Mouse (Mus musculus) skeletal muscle tissue, adult 2 months (tissue): ENCODE results near the gene Tent5c.
"Not testable (repeated sequence)": the region's sequence is repeated elsewhere in the genome, so short reads cannot be mapped to it uniquely, and the experiment has no call there.

Source experiments
- DNase-seq: peaks from one replicate; pipeline ENCODE4 v3.0.0-alpha.2; 2012; ENCODE audit warnings: low read depth, low spot score

The Tent5c gene

DNA sequence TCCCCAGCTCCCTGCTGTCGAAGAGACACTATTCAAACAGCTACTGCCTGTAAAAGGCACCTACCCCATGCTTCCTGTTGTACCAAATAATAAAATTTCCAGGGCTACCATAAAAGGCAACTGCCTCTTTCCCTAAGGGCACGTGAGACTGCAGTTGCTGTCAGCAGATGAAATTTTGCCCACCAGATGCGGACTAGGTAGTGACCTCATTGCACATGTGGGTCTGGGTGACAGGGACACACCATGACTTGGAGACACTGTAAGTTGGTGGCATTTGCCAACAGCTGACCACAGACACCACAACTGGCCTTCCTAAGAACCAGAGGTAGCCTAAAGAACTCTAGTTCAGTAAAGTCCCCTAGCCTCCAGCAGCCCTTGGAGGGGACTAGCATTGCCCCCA lies 50.0 kb downstream of the Tent5c start:
- DNase-seq: no peak

DNA sequence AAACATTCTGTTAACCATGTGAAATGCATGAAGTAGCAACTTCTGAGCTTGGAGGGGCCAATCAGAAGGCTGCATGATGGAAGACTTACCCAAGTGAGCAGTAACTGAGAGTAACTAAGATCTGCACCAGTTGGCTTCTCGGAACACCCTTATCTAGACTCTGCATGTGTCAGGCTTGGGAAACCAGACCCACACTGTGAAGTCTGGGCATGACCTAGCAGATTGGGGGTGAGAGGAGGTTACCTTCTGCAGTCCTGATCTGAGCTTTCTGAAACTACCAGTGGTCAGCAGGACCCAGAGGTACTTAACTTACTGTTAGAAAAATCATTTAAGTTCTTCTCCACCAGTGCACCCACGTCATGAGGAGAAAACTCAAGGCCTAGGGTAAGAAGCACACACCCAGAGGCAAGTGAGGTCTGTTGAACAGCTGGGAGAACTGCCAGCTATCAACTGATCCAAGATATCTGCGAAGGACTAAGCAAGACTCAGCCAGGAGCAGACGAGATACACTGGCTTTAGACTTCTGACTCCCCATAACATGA lies 50.6 kb downstream of the Tent5c start:
- DNase-seq: peak; percentile 23

DNA sequence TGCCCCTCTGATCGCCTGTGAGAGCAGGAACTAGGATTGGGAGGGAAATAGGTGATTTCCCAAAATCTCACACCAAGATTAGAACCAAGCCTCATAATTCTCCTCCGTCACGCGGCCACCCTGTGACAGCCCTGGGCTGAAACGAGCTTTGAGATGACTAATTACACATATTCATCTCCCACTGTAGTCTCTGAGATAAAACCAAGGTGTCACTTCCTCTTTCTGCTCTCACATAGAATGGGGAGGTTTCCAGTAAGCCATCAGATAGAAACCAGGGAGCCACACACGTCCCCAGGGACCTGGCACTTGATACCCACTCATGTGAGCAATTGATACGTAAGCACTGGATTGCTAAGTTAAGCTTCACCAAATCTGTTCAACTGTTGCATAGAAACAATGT lies 52.4 kb downstream of the Tent5c start:
- no peak for DNase-seq

DNA sequence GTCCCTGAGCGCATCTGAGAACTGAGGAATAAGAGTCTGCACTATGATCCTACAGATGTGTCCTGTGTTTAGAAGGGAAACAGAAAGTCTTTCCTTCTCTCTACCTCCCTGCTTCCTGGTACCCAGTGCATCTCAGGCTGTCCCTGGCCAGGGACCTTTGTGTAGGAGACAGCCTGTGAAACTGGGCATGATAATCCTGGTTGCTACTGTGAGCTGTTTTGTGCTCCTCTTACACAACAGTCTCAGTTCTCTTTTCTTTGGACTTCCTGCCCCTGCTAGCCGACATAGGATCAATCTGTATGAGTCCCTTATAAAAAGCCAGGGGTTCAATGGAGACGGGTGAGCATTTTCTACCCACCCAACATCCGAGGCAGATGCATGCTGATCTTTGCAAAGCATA lies 57.4 kb downstream of the Tent5c start:
- DNase-seq: no peak

DNA sequence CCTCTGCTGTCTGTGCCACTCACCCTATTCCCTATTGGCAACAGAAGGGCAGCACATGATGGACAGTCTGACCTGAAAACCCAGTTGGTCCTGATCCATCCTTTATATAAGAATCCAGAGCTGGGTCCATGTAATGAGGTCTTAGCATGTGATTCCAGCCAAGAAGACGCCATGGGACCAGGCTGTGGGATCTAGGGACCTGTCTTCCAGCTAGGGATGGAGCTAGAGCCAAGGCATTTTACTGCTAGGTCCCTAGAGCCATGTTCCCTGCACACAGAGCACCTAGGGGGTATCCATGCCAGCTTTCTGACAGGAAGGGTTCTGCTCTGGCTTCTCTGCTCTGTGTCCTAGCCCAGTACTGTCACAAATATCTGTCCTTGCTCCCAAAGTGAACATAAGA lies 58.4 kb downstream of the Tent5c start:
- no peak for DNase-seq

DNA sequence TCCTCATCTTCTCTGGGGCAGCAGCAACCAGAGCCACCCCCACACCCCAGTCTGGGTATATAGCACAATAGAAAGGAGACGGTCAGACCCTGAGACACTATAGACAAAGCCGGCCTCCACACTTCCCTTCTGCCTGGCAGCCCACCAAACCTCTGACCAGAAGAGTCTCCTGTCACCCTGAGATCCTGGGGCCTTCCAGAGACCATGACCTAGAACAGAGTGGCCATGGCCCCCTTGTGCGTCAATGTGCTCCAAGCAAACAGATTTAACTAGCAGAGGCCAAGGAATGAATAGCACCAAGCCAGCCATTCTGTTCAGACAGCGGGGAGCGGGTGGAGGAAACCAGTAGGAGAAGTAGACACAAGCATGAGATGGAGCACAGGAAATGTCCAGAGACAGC lies 59.0 kb downstream of the Tent5c start:
- no peak for DNase-seq

DNA sequence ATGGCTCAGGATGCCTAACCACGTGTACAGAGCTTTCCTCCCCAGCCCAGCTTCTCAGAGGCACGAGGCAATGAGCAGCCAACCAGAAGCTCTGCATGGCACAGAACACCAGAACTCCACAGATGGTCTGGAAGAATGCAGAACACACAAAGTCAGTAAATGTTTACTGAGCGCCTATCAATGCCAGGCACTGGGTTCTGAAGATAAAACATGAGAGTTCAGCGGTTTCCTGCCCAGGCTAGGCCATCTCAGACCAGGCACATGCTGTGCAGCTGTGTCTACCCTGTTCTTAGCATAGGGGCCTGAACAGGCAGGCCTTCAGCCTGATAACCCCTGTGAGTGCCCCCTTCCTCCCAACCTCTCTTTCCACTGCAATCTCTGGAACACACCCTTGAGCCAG lies 59.5 kb downstream of the Tent5c start:
- no peak for DNase-seq

DNA sequence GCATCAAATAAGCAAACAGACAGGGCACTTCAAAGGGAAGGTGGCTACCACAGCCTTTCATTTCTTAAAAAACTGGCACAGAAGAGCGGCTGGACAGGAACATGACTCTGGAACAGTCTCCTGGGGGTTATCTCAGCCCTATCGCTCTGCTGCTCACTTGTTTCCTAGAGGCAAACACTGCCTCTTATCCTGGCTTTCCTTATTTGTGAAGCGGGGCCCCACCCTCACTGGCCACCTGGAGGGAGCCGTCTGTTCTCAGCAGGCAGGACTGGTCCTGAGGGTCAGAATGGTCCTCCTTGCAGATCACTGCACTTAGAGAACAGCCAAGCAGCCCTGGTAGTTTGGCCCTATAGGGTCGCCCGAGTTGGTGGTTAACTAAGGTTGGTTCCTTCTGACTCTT lies 61.6 kb downstream of the Tent5c start:
- no peak for DNase-seq

DNA sequence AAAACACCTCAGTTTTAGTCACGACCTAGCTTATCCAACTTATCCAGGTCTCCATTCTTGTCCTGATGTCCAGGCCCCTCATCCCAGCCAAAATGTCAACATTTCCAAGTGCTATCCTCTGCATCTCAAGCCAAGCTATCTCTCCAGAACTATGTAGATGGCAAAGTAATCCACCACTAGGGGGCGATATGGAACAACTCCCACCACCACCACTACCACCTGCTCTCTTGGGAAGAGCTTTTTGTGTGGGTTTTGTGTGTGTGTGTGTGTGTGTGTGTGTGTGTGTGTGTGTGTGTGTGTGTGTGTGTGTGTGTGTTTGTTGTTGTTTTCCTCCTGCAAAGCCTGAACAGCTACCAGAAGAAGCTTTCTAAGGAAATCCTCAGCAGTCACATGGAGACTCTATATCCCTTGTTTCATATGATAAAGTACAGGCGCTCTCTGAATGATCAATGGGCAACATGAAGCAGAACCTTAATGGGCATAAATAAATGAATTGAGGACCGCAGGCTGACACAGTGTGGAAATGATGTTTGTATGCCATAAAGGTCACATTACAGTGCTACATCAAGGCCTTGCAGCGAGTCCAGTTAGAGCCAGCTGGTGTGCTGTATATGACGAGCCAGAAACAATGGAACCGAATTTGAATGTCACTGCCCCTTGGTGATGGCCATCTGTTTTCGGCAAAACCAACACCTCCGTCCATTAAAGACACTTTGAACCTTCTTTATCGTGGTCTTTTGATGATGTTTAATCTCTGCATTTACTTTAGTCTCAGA lies 66.5 kb downstream of the Tent5c start:
- peak; percentile 53 for DNase-seq

DNA sequence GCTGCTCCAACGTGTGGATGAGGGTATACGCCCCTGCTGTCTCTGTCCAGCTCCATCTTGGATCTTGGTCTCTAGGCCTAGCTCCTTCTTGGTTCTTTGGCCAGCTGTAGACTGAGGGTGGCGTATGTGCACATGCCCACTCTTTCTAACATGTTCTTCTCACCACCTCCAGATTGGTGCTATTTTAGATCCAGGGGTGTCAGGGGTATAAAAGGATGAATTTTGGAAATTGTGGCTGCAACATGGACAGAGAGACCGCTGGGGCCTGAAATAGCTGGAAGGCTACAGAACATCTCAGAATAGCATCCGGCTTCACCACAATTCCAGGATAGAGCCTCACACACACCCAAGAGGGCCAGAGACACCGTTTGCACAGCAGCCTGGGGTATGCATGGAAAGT lies 67.8 kb downstream of the Tent5c start:
- no peak for DNase-seq

DNA sequence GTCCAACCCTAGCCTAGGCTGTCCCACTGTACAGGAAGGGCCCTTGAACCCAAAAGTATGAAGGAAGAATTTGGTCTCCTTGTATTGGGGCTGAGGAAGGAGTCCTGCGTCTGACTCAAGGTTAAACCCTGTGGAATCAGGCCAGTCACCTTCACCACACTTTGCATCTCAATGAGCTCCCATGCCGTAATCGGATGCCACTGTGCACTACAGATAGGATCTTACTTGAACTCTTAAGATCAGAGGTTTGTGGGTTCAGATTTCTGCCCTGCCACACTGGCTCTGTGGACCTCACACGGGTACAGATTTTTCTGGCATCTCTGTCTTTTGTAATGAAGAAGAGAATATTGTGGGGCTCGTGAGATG lies 68.5 kb downstream of the Tent5c start:
- DNase-seq: no peak

DNA sequence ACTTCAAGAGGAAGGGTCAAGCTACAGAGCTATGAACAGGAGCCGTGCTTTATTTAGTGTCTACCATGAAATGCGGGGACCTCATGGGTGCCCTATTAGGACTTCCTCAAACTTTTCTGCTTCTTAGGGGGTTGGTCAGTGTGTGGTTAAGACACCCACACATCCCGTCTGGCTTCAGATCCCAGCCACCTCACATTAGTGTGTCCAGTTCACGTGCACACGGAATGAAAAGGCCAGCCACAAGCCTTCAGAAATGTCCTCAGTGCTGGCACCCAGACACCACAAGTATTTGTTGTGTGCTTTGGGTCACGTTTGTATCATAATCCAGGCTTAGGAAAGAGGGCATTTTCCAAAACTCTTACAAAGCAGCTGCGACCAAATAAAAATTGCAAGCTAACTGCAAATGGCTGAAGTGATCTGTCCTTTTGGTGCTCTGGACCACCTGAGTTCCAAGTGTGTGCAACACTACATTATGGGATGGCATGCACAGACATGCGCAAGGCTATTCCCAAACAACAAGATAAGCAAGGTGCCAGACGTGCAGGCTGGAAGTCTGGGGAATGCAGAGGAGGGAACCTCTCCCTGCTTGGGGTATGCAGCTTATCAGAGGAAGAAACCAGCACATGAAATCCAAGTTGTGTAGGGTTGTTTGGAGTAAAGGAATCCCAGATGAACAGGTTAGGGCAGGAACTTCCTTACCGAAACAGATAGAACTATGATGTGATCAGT lies 69.0 kb downstream of the Tent5c start:
- DNase-seq: no peak

DNA sequence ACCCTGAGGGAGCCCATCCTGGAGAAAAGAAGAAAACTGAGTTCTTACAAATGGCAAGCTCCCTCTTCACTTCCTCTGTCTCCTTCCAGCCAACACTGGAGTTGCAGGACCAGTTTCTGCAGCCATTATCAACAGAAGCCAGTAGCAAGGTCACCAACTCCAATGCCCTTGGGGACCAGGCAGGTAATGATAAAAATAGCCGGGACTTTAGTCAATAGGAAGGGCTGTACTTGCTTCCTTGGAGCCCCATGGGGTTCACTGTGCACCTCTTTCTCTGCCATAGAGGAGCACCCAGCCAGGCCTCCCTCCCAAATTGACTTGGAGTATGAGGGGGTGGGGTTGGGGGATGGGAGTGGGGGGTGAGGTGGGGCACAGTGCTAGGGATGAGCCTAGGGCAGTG lies 70.7 kb downstream of the Tent5c start:
- no peak for DNase-seq

DNA sequence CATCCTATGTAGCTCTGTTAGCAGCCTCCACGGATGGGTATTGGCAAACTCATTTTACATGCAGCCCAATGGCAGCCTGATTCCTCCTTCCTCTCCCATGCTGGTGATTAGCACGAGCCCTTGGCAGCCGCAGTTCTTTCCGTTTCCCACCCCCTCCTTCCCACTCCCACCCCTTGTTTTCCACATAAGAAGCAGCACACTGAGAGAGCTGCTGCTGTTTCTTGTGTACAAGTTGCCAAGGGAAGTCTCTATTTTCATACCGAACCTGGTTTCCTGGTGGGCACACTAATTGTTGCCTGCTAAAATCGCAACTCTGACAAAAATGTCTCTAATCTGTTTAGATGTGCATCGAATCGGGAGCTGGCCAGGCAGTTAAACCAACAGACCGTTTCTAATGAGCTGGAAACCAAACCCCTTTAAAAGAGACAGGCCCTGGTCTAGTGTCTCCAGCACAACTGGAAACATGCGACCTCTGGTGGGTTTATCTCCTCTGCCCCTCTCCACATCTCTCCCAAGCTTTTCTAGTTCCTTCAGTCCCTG lies 71.3 kb downstream of the Tent5c start:
- no peak for DNase-seq

DNA sequence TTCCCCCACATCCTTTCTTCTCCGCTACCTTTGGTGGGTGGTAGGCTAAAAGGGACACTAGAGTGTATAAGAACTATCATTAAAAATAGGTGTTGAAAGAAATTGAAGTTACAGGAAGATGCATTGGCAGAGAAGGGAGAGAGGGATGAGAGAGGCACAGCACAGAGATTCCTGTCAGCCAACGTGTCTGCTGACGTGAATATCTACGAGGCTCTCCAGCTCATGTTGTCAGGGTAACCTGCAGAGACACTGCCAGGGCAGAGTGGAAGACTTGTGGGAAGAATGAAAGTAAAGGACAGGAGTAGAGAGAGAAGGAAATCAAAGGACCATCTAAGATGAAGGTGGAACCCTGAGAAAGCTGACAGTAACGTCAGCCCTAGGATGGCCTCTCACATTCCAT lies 73.5 kb downstream of the Tent5c start:
- no peak for DNase-seq

DNA sequence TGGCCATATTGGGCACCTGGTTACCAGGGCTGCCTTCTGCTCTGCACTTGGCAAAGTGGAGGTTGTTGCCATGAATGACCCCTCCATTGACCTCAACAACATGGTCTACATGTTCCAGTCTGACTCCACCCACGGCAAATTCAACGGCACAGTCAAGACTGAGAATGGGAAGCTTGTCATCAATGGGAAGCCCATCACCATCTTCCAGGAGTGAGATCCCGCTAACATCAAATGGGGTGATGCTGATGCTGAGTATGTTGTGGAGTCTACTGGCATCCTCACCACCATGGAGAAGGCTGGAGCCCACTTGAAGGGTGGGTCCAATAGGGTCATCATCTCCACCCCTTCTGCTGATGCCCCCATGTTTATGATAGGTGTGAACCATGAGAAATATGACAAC lies 75.5 kb downstream of the Tent5c start:
- DNase-seq: not testable (repeated sequence)

DNA sequence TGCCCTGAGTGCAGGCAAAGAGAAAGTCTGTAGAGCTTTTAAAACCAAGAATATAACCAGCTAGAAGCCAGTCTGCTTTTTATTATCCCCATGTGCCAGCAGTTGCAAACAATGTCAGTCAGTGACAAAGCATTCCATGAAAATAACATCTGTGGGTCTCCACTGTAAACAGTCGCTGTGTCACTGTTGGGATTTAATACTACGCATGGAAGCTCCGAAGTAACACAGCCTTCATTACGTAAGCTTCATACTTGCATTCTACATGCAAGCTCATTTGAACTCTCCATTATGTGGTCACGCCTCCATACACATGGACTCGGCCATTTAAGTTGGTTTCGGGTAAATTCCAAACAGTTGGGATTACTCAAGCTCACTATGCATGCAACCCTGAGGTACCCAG lies 77.2 kb downstream of the Tent5c start:
- no peak for DNase-seq

DNA sequence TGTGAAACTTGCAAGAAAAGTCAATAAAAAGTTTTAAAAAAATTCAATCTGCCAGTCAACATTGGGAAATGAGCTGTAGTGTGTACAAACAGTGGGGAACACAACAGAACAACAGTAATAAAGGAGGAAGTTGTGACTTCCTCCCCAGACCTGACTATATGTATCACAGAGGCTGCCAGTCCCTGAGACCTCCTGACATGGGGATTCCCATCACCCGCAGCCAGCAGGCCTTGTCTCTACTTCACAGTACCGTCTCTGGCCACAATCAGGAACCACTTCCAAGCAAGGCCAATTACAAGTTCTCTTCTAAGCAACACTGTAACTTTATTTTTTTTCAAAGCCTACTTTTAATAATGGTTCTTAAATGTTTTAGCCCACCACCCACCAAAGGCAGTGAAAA lies 79.8 kb downstream of the Tent5c start:
- DNase-seq: no peak

DNA sequence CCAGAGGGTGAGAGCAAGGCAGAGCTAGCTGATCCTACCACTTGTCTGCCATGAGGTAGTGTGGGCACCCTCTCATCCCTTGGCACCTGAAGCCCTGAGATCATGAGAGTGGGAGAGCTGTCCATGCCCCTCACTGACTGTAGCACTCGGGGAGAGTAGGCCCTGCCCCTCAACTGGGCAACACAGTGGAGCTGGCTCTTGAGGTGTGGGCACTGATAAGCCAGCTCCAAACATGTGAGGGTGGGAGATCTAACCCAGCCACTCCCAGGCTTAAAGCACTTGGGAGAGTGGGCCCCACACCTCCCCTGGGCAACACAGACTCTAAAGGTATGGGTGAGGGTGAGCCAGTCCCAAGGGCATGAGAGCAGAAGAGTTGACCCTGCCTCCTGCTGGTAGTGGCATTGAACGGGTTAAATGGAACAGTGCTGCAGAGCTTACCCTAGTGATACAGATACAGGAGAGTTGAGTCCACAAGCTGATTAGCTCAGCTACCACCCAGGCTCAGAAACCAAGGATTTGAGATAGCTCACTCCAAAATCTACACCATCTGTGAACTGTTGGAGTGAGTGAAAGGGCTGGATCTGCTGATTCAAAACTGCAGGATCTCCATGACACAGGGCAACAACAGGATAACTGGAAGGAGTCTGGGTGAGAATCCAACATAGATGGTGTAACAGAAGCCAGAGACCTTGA lies 80.6 kb downstream of the Tent5c start:
- no peak for DNase-seq

DNA sequence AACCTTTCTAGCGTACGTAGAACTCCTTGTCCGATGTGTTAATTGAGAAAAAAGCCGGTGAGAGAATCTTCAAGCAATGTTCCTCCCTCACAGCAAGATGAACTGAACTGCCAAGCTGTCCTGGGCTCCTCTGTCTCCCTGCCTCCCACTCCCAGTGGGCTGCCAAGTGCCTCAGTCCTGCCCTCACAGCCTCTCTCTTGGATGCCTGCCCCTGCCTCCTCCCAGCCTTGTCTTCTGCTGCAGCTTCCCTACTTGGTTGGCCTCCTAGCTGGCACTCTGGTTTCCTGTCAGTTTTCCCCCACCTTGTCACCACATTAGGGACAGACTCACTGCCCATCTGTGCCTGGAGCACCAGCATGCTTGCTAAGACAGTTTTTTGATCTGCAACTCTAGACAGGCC lies 86.5 kb downstream of the Tent5c start:
- no peak for DNase-seq
